19 mouse cellular contexts compared by ENCODE assay signal in the genomic region with DNA sequence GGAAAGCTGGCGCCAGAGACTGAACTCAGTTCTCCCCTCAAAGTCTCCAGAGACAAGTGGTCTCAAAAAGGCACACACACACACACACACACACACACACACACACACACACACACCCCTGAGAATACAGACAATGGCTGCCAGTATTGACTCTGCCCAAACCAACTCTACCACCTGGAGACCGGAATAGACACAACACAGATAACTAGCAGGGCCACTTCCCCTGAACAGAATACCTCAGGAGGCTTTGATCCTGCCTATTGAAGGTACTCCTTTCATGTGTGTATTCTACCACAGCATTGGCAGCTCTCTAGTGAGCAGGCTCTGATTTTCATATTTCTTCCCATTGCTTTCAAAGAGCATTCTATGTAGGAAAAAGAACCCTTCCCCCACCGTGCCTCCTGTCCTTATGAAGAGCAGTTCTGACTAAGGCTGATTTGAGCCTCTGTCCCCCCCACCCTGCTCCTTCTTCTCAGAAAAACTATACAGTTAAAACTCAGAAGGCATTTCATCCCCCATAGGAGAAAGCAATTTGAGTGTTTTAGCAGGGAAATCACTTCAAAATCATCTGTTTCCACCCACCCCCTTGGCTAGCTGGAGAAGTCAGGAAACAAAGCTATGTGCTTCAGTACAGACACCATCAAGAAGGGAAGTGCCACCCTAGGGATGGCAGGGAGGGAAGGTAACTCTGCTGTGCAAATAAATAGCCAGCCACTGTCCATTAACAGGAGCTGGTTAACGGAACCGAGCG.
DNase-seq lines count a peak whose midpoint lies in the region; ATAC-seq and TF ChIP-seq lines count a peak whose summit lies in the region.
"Had no signal": no experiment of that assay in that cellular context is flagged by ENCODE, and none has a peak within 500 bp of the region (broad histone marks: within the 10 kb centered on the region; RNA-seq: fewer than 3 reads in every experiment).

No protein-coding gene starts in this region.

- no peak for TF ChIP-seq CTCF in brain, embryonic 14.5 days (IDR thresholded peaks at IDR 0.05; ENCODE audit: borderline replicate concordance, extremely low read depth, insufficient read depth, insufficient read length)

- peak; percentile 74 for ATAC-seq in forebrain, embryonic 15.5 days (replicated peaks)
- peak; percentile 78 for ATAC-seq in midbrain, embryonic 13.5 days
- no peak for ATAC-seq in intestine, embryonic 16.5 days
- ATAC-seq in kidney, embryonic 14.5 days (ENCODE audit: low FRiP score, low TSS enrichment), result no peak
- ATAC-seq: activated CD4-positive, CD25-positive, alpha-beta regulatory T cell, adult 4 months had no signal

- intact Hi-C loops in heart, postnatal 14 days (cut with DNase I), result no loop called here

- H3K9ac ChIP-seq in forebrain, embryonic 15.5 days (replicated peaks), result no peak overlapping the region
- no peak overlapping the region for H3K9ac ChIP-seq in midbrain, embryonic 13.5 days (replicated peaks)
- no peak overlapping the region for H3K9ac ChIP-seq in intestine, embryonic 16.5 days (ENCODE audit: low read depth, low read length)
- H3K9ac ChIP-seq in kidney, embryonic 14.5 days (ENCODE audit: low read depth, low read length), result no peak overlapping the region
- H3K9ac ChIP-seq: heart, embryonic 13.5 days; limb, embryonic 12.5 days; liver, embryonic 15.5 days; neural tube, embryonic 12.5 days; stomach, embryonic 15.5 days had no signal

- H3K36me3 ChIP-seq in forebrain, embryonic 15.5 days, result no peaks in the 10 kb centered on the region
- no peaks in the 10 kb centered on the region for H3K36me3 ChIP-seq in midbrain, embryonic 13.5 days
- H3K36me3 ChIP-seq in intestine, embryonic 16.5 days (ENCODE audit: control insufficient read depth, insufficient read depth, low read length), result no peaks in the 10 kb centered on the region
- H3K36me3 ChIP-seq in kidney, embryonic 14.5 days (ENCODE audit: control insufficient read depth, insufficient read depth, low read length), result no peaks in the 10 kb centered on the region
- H3K36me3 ChIP-seq: heart, embryonic 13.5 days; limb, embryonic 12.5 days; liver, embryonic 15.5 days; neural tube, embryonic 12.5 days; stomach, embryonic 15.5 days had no signal

- H3K27me3 ChIP-seq in forebrain, embryonic 15.5 days, result no peaks in the 10 kb centered on the region
- H3K27me3 ChIP-seq in midbrain, embryonic 13.5 days, result no peaks in the 10 kb centered on the region
- no peaks in the 10 kb centered on the region for H3K27me3 ChIP-seq in intestine, embryonic 16.5 days (replicated peaks; ENCODE audit: control insufficient read depth, insufficient read depth, low read length)
- H3K27me3 ChIP-seq in kidney, embryonic 14.5 days (ENCODE audit: control insufficient read depth, insufficient read depth, low read length), result no peaks in the 10 kb centered on the region
- H3K27me3 ChIP-seq: heart, embryonic 13.5 days; limb, embryonic 12.5 days; liver, embryonic 15.5 days; neural tube, embryonic 12.5 days; stomach, embryonic 15.5 days had no signal

- DNase-seq in heart, adult 11 months, result peak; percentile 51
- DNase-seq in heart, postnatal 14 days, result no peak
- DNase-seq in brain, embryonic 14.5 days (ENCODE audit: low read depth), result peak; percentile 79
- DNase-seq in natural killer cell, adult 2 months (ENCODE audit: low spot score in 2 of 2), result no peak
- DNase-seq: cerebellum, adult 11-12 months; kidney, adult 9 months; lung, postnatal 14 days; spleen, adult 18-20 months; thymus, postnatal 25 days had no signal

- no peak for TF ChIP-seq POLR2A in brain, embryonic 14.5 days (IDR thresholded peaks at IDR 0.05; ENCODE audit: borderline replicate concordance, extremely low read depth, insufficient read depth, insufficient read length, poor library complexity, severe bottlenecking)

- no peak overlapping the region for H3K27ac ChIP-seq in forebrain, embryonic 15.5 days (replicated peaks)
- H3K27ac ChIP-seq in midbrain, embryonic 13.5 days, result peak overlapping the region; percentile 57
- no peak overlapping the region for H3K27ac ChIP-seq in intestine, embryonic 16.5 days (ENCODE audit: low read length)
- H3K27ac ChIP-seq in kidney, embryonic 14.5 days (ENCODE audit: low read depth, low read length), result no peak overlapping the region
- H3K27ac ChIP-seq: heart, embryonic 13.5 days; limb, embryonic 12.5 days; liver, embryonic 15.5 days; neural tube, embryonic 12.5 days; stomach, embryonic 15.5 days had no signal

- no peaks in the 10 kb centered on the region for H3K9me3 ChIP-seq in forebrain, embryonic 15.5 days
- no peaks in the 10 kb centered on the region for H3K9me3 ChIP-seq in midbrain, embryonic 13.5 days
- H3K9me3 ChIP-seq in intestine, embryonic 16.5 days (ENCODE audit: control insufficient read depth, low read length), result no peaks in the 10 kb centered on the region
- no peaks in the 10 kb centered on the region for H3K9me3 ChIP-seq in kidney, embryonic 14.5 days (ENCODE audit: control insufficient read depth, low read length)
- H3K9me3 ChIP-seq: heart, embryonic 13.5 days; limb, embryonic 12.5 days; liver, embryonic 15.5 days; neural tube, embryonic 12.5 days; stomach, embryonic 15.5 days had no signal

- H3K4me1 ChIP-seq in forebrain, embryonic 15.5 days, result peaks cover 4% of the 10 kb centered on the region
- peaks cover 17% of the 10 kb centered on the region for H3K4me1 ChIP-seq in midbrain, embryonic 13.5 days (replicated peaks)
- no peaks in the 10 kb centered on the region for H3K4me1 ChIP-seq in intestine, embryonic 16.5 days (ENCODE audit: control insufficient read depth, insufficient read depth, low read length)
- H3K4me1 ChIP-seq in kidney, embryonic 14.5 days (ENCODE audit: control insufficient read depth, insufficient read depth, low read length), result no peaks in the 10 kb centered on the region
- H3K4me1 ChIP-seq: limb, embryonic 12.5 days; liver, embryonic 15.5 days; stomach, embryonic 15.5 days had no signal

- no peak overlapping the region for H3K4me2 ChIP-seq in forebrain, embryonic 15.5 days (replicated peaks)
- no peak overlapping the region for H3K4me2 ChIP-seq in midbrain, embryonic 13.5 days (replicated peaks)
- H3K4me2 ChIP-seq in intestine, embryonic 16.5 days (ENCODE audit: low read depth, low read length), result no peak overlapping the region
- H3K4me2 ChIP-seq in kidney, embryonic 14.5 days (replicated peaks; ENCODE audit: low read depth, low read length), result no peak overlapping the region
- H3K4me2 ChIP-seq: heart, embryonic 13.5 days; limb, embryonic 12.5 days; liver, embryonic 15.5 days; neural tube, embryonic 12.5 days; stomach, embryonic 15.5 days had no signal

- WGBS in forebrain, embryonic 15.5 days, result 65% methylated on average over 6 of the region's 6 CpGs
- WGBS in midbrain, embryonic 13.5 days, result 59% methylated on average over 6 of the region's 6 CpGs
- WGBS in intestine, embryonic 16.5 days, result 64% methylated on average over 6 of the region's 6 CpGs
- WGBS in kidney, embryonic 14.5 days, result 75% methylated on average over 6 of the region's 6 CpGs

- H3K4me3 ChIP-seq in forebrain, embryonic 15.5 days, result no peak overlapping the region
- no peak overlapping the region for H3K4me3 ChIP-seq in midbrain, embryonic 13.5 days (replicated peaks)
- no peak overlapping the region for H3K4me3 ChIP-seq in intestine, embryonic 16.5 days (ENCODE audit: low read length)
- H3K4me3 ChIP-seq in kidney, embryonic 14.5 days (ENCODE audit: low read length), result no peak overlapping the region
- H3K4me3 ChIP-seq: heart, embryonic 13.5 days; limb, embryonic 12.5 days; liver, embryonic 15.5 days; neural tube, embryonic 12.5 days; stomach, embryonic 15.5 days had no signal

Comparison
In these comparisons a context has a peak if more than half of its experiments do, and no peak if none do; other contexts are left out.
1. DNase-seq: peak in heart, adult 11 months (single experiment) and brain, embryonic 14.5 days (single experiment); none in heart, postnatal 14 days (0 of 2) and natural killer cell, adult 2 months (0 of 2).
2. ATAC-seq: peak in forebrain, embryonic 15.5 days (single experiment) and midbrain, embryonic 13.5 days (single experiment); none in intestine, embryonic 16.5 days (single experiment) and kidney, embryonic 14.5 days (single experiment).